In the genomic region with DNA sequence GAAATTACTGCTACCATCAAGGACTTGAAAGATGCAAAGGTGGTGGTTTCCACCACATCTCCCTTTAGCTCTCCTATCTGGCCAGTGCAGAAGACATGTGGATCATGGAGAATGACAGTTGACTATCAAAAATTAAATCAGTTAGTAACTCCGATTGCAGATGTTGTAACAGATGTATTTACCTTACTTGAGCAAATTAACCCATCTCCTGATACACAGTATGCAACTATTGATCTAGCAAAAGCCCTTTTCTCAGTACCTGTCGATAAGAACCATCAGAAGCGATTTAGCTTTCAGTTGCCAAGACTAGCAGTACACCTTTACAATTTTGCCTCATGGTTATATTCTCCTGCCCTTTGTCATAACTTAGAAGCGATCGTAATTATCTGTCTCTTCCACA, we compare ENCODE assay signal across 16 mouse cellular contexts.
"Had no signal": no experiment of that assay in that cellular context is flagged by ENCODE, and none has a peak within 500 bp of the region (broad histone marks: within the 10 kb centered on the region; RNA-seq: fewer than 3 reads in every experiment).

No protein-coding gene starts in this region.

- DNase-seq: retina, postnatal 1 day; right cerebral cortex, adult 18-20 months; right cerebral cortex, postnatal 14 days; right cerebral cortex, postnatal 25 days; right cerebral cortex, postnatal 4 days; spleen, adult 18-20 months; thymus, adult 18-20 months; thymus, adult 2 months; thymus, postnatal 14 days; thymus, postnatal 25 days; thymus, postnatal 36 days; thymus, postnatal 4 days had no signal

- H3K27ac ChIP-seq: neural tube, embryonic 13.5 days; neural tube, embryonic 15.5 days; stomach, embryonic 15.5 days; stomach, postnatal 0 days had no signal

- H3K9me3 ChIP-seq: neural tube, embryonic 13.5 days; stomach, embryonic 15.5 days had no signal

- H3K4me2 ChIP-seq: neural tube, embryonic 13.5 days; neural tube, embryonic 15.5 days; stomach, embryonic 15.5 days had no signal

- H3K27me3 ChIP-seq: neural tube, embryonic 13.5 days; neural tube, embryonic 15.5 days; stomach, embryonic 15.5 days had no signal

- H3K4me1 ChIP-seq: neural tube, embryonic 13.5 days; neural tube, embryonic 15.5 days; stomach, embryonic 15.5 days had no signal

- H3K4me3 ChIP-seq: neural tube, embryonic 13.5 days; neural tube, embryonic 15.5 days; stomach, embryonic 15.5 days had no signal

- H3K9ac ChIP-seq: neural tube, embryonic 13.5 days; neural tube, embryonic 15.5 days; stomach, embryonic 15.5 days had no signal

- H3K36me3 ChIP-seq: neural tube, embryonic 13.5 days; neural tube, embryonic 15.5 days; stomach, embryonic 15.5 days had no signal
